In genomic region chr16:37780386-37780785, GRCm38 (mm10) we compare ENCODE assay signal across 13 mouse cellular contexts. TPM values are rescaled to one million over a fixed set of nuclear protein-coding genes. Genes with fewer than 3 reads are reported as not detected.
A peak's percentile ranks its signal among the peaks of the same experiment; 100 is the strongest.
DNase-seq lines count a peak whose midpoint lies in the region; ATAC-seq and TF ChIP-seq lines count a peak whose summit lies in the region.
"Had no signal": no experiment of that assay in that cellular context is flagged by ENCODE, and none has a peak within 500 bp of the region (broad histone marks: within the 10 kb centered on the region; RNA-seq: fewer than 3 reads in every experiment).

No protein-coding gene starts in this region.

- no peak for TF ChIP-seq CTCF in gastrocnemius, adult 2 months (IDR thresholded peaks at IDR 0.05)
- no peak for TF ChIP-seq CTCF in intestine, postnatal 0 days (IDR thresholded peaks at IDR 0.05; ENCODE audit: low read depth)

- no peak for ATAC-seq in intestine, embryonic 16.5 days
- no peak for ATAC-seq in intestine, postnatal 0 days
- no peak for ATAC-seq in embryonic facial prominence, embryonic 15.5 days (ENCODE audit: insufficient number of reproducible peaks, low FRiP score, low TSS enrichment, low read depth)
- ATAC-seq: Patski had no signal

- intact Hi-C loops in gastrocnemius, adult 2 months (cut with DNase I) = no loop called here

- H3K4me3 ChIP-seq in gastrocnemius, adult 2 months = peak overlapping the region; percentile 91
- H3K4me3 ChIP-seq in intestine, embryonic 16.5 days (ENCODE audit: low read length) = no peak overlapping the region
- no peak overlapping the region for H3K4me3 ChIP-seq in intestine, postnatal 0 days (ENCODE audit: low read depth, low read length)
- peak overlapping the region; percentile 89; the same call in 1 of the 2 replicates for H3K4me3 ChIP-seq in embryonic facial prominence, embryonic 15.5 days (replicated peaks)
- H3K4me3 ChIP-seq: megakaryocyte, embryonic 14.5 days had no signal

- peak overlapping the region; percentile 88 for H3K27ac ChIP-seq in gastrocnemius, adult 2 months
- no peak overlapping the region for H3K27ac ChIP-seq in intestine, embryonic 16.5 days (ENCODE audit: low read length)
- no peak overlapping the region for H3K27ac ChIP-seq in intestine, postnatal 0 days (ENCODE audit: low read depth, low read length)
- H3K27ac ChIP-seq in embryonic facial prominence, embryonic 15.5 days (replicated peaks) = no peak overlapping the region; the same call in 1 of the 2 replicates

- H3K9ac ChIP-seq in intestine, embryonic 16.5 days (ENCODE audit: low read depth, low read length) = no peak overlapping the region
- no peak overlapping the region for H3K9ac ChIP-seq in intestine, postnatal 0 days (ENCODE audit: low read depth, low read length)
- H3K9ac ChIP-seq in embryonic facial prominence, embryonic 15.5 days = no peak overlapping the region

- no peaks in the 10 kb centered on the region; the same call in 1 of the 2 replicates for H3K27me3 ChIP-seq in intestine, embryonic 16.5 days (replicated peaks; ENCODE audit: control insufficient read depth, insufficient read depth, low read length)
- no peaks in the 10 kb centered on the region for H3K27me3 ChIP-seq in intestine, postnatal 0 days (replicated peaks; ENCODE audit: control insufficient read depth, insufficient read depth, low read length)
- H3K27me3 ChIP-seq in embryonic facial prominence, embryonic 15.5 days = no peaks in the 10 kb centered on the region
- H3K27me3 ChIP-seq: Patski had no signal

- H3K4me1 ChIP-seq in intestine, embryonic 16.5 days (ENCODE audit: control insufficient read depth, insufficient read depth, low read length) = peaks cover 9% of the 10 kb centered on the region
- H3K4me1 ChIP-seq in intestine, postnatal 0 days (replicated peaks; ENCODE audit: control insufficient read depth, insufficient read depth, low read length) = no peaks in the 10 kb centered on the region
- H3K4me1 ChIP-seq in embryonic facial prominence, embryonic 15.5 days = peaks cover 40% of the 10 kb centered on the region

- no peaks in the 10 kb centered on the region for H3K36me3 ChIP-seq in intestine, embryonic 16.5 days (ENCODE audit: control insufficient read depth, insufficient read depth, low read length)
- no peaks in the 10 kb centered on the region for H3K36me3 ChIP-seq in intestine, postnatal 0 days (ENCODE audit: control insufficient read depth, insufficient read depth)
- H3K36me3 ChIP-seq in embryonic facial prominence, embryonic 15.5 days = 0 out of 2 replicates have a peak, but pooled peaks cover 25% of the 10 kb centered on the region

- 29% methylated on average over 1 of the region's 1 CpGs for WGBS in intestine, embryonic 16.5 days
- WGBS in intestine, postnatal 0 days = 0% methylated on average over 1 of the region's 1 CpGs
- WGBS in embryonic facial prominence, embryonic 15.5 days = 30% methylated on average over 1 of the region's 1 CpGs

- 0 out of 2 replicates have a peak overlapping the region, but pooled peaks have one; percentile 5 for H3K4me2 ChIP-seq in intestine, embryonic 16.5 days (ENCODE audit: low read depth, low read length)
- H3K4me2 ChIP-seq in intestine, postnatal 0 days (replicated peaks; ENCODE audit: low read depth) = no peak overlapping the region
- H3K4me2 ChIP-seq in embryonic facial prominence, embryonic 15.5 days (replicated peaks) = peak overlapping the region; percentile 63

- no peaks in the 10 kb centered on the region for H3K9me3 ChIP-seq in intestine, embryonic 16.5 days (ENCODE audit: control insufficient read depth, low read length)
- no peaks in the 10 kb centered on the region for H3K9me3 ChIP-seq in intestine, postnatal 0 days (ENCODE audit: control insufficient read depth)
- no peaks in the 10 kb centered on the region for H3K9me3 ChIP-seq in embryonic facial prominence, embryonic 15.5 days (replicated peaks)

- DNase-seq in gastrocnemius, adult 2 months = no peak
- no peak for DNase-seq in gastrocnemius, postnatal 25 days
- DNase-seq in 3T3-L1 (ENCODE audit: low read depth, low spot score) = peak; percentile 67
- DNase-seq in spleen, postnatal 4 days (ENCODE audit: low spot score in 2 of 2) = no peak
- DNase-seq in cerebellum, postnatal 10 days = no peak
- DNase-seq: adrenal gland, postnatal 10 days; heart, postnatal 4 days; thymus, postnatal 25 days had no signal

RNA-seq across cellular contexts. Expression of gene Fstl1, which starts 3.7 kb away (rescaled TPM):
- total RNA-seq in gastrocnemius, adult 2 months (2021) = 10 to 100 TPM; 30.2 to 54.1 TPM
- total RNA-seq in gastrocnemius, postnatal 25 days (2021) = 100 to 1,000 TPM in 1 of 2 experiments, 10 to 100 TPM in 1; 90.0 to 135 TPM
- 208 and 225 TPM in 2 replicates for polyA plus RNA-seq in intestine, embryonic 16.5 days (2015; fragmentation: Nextera tagmentation; extraction: Ambion mirVana)
- 125 and 139 TPM in 2 replicates for polyA plus RNA-seq in intestine, postnatal 0 days (2015; fragmentation: Nextera tagmentation; extraction: Ambion mirVana)
- polyA plus RNA-seq in embryonic facial prominence, embryonic 15.5 days (2015; fragmentation: Nextera tagmentation; extraction: Ambion mirVana) = 725 and 741 TPM in 2 replicates

Comparison
In these comparisons a context has a peak if more than half of its experiments do, and no peak if none do; other contexts are left out.
1. H3K4me3 ChIP-seq: peak in gastrocnemius, adult 2 months (single experiment) and embryonic facial prominence, embryonic 15.5 days (single experiment); none in intestine, embryonic 16.5 days (single experiment) and intestine, postnatal 0 days (single experiment).